Mouse (Mus musculus) central nervous system, embryonic 18 days (tissue): ENCODE results near the gene Ces2f. TPM values are rescaled to one million over a fixed set of nuclear protein-coding genes. Genes with fewer than 3 reads are reported as not detected.

Experiments used
- polyA plus RNA-seq: library from polyadenylated mRNA; depleted of rRNA; stranded (reverse); fragments of >200 nt; gene quantifications from 2 replicates; pipeline ENCODE4 v1.2.3, GENCODE M21; 2012; rRNA removed

The Ces2f gene
- polyA plus RNA-seq, result not detected in 2 replicates

DNA sequence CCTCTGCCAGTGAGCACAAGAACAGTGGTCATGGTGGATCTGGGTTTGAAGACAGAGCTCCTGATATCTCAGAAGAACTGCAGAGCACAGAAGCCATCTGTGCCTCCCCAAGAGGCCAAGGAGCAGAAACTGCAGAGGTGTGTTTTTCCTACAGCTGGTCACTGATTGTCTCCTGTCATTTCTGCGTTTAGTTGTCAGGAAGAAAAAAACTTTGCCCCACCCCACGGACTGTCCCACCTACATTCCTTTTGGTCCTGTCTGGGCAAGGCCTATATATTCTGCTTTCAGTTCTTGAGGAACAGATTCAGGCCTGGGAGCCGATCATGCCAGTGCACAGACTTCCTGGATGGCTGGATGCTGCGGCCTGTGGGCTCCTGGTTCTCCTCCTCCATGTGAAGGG, at the start of gene Ces2f:
Gene Ces2f (plus strand): TSS at position 301 of the 400 bp plus-strand sequence.

GRCm38 (mm10) chr8:104925972-104926596, 21.1 kb upstream of the Ces2f start, which contains the start of gene Ces2e:
Gene Ces2e (plus strand): TSS chr8:104926260.

GRCm38 (mm10) chr8:104961537-104961961, 14.4 kb downstream of the Ces2f start, which contains the start of gene Ces2g:
Gene Ces2g (plus strand): TSS chr8:104961718.

GRCm38 (mm10) chr8:105000586-105000985, 53.4 kb downstream of the Ces2f start, which contains the start of gene Ces2h:
Gene Ces2h (plus strand): TSS chr8:105000853.

Other genes with a start within 250 kb of the Ces2f start
- not detected in 2 replicates for gene Ces2a, start 213.4 kb upstream of the Ces2f start, polyA plus RNA-seq
- 0.19 and 0.29 TPM in 2 replicates for gene Ces2b, start 115.8 kb upstream of the Ces2f start, polyA plus RNA-seq
- gene Ces2c, start 100.3 kb upstream of the Ces2f start, polyA plus RNA-seq, result 0.05 TPM in 1 of 2 replicates, not detected in the other
- not detected in 2 replicates for gene Ces2e, start 21.1 kb upstream of the Ces2f start, polyA plus RNA-seq
- gene Ces2g, start 14.4 kb downstream of the Ces2f start, polyA plus RNA-seq, result 0.08 and 0.11 TPM in 2 replicates
- not detected in 2 replicates for gene Ces2h, start 53.5 kb downstream of the Ces2f start, polyA plus RNA-seq
- gene Ces3a, start 101.2 kb downstream of the Ces2f start, polyA plus RNA-seq, result not detected in 2 replicates
- not detected in 2 replicates for gene Ces3b, start 136.4 kb downstream of the Ces2f start, polyA plus RNA-seq
- gene Ces4a, start 184.4 kb downstream of the Ces2f start, polyA plus RNA-seq, result 0.04 and 0.08 TPM in 2 replicates
- gene Cbfb, start 223.3 kb downstream of the Ces2f start, polyA plus RNA-seq, result 27.4 and 27.6 TPM in 2 replicates